Mouse (Mus musculus): Measurements from ENCODE around the gene Ptprh. TPM values are rescaled to one million over a fixed set of nuclear protein-coding genes. Genes with fewer than 3 reads are reported as not detected.

The Ptprh gene
- total and polyA plus RNA-seq, 3 experiments = not detected

GRCm38 (mm10) chr7:4641956-4642355, 38.1 kb upstream of the Ptprh start:
- Histone ChIP-seq H3K4me2 (ENCODE audit: insufficient read depth, low read depth, poor library complexity, severe bottlenecking) (no peak overlapping the region), H3K4me1 (ENCODE audit: control insufficient read depth in 1 of 2, insufficient read depth in 2 of 2) (peaks cover 0 to 5% of the 10 kb centered on the region in 2 experiments; a peak in 2 of 4 replicates), H3K9ac (ENCODE audit: insufficient read depth, low read depth) (no peak overlapping the region), H3K36me3 (replicated peaks in 1 of 2; ENCODE audit: control insufficient read depth in 1 of 2, insufficient read depth in 1 of 2, low read length in 1 of 2) (peaks cover 83 to 90% of the 10 kb centered on the region in 2 experiments), H3K4me3 (replicated peaks in 1 of 3; ENCODE audit: low read depth in 2 of 3, low read length in 2 of 3, poor library complexity in 1 of 3) (no peak overlapping the region), H3K9me3 (replicated peaks; ENCODE audit: low read length) (no peaks in the 10 kb centered on the region), H3K27me3 (replicated peaks) (no peaks in the 10 kb centered on the region), H3K79me2 (replicated peaks; ENCODE audit: control insufficient read depth, extremely low read depth, insufficient read depth, poor library complexity, severe bottlenecking) (peaks cover 13% of the 10 kb centered on the region; the same call in 1 of the 2 replicates), H3K27ac (ENCODE audit: insufficient read depth, low read depth) (no peak overlapping the region)
- DNase-seq (ENCODE audit: extremely low read depth) = no peak
- dilution Hi-C loops (cut with MboI; ENCODE audit: extremely low pct_ligation_motif_present, extremely low pct_unique_long_range_greater_than_20kb, low sequenced_read_pairs) = no loop called here
- TF ChIP-seq GABPA (IDR thresholded peaks at IDR 0.05; ENCODE audit: insufficient replicate concordance, low read depth, low read length) (no peak), MAZ (IDR thresholded peaks at IDR 0.05; ENCODE audit: low read depth, low read length) (no peak), CHD2 (IDR thresholded peaks at IDR 0.05; ENCODE audit: low read length) (no peak), ZC3H11A (IDR thresholded peaks at IDR 0.05; ENCODE audit: low read depth, low read length) (no peak), ZKSCAN1 (IDR thresholded peaks at IDR 0.05; ENCODE audit: borderline replicate concordance, low read depth, low read length) (no peak), RCOR1 (conservative IDR thresholded peaks at IDR 0.05; ENCODE audit: low read depth, low read length) (no peak)
- in situ Hi-C loops (cut with MboI; ENCODE audit: low pct_ligation_motif_present, low pct_unique_long_range_greater_than_20kb, low sequenced_read_pairs) = no loop called here

GRCm38 (mm10) chr7:4641155-4641554, 37.3 kb upstream of the Ptprh start:
- H3K9ac ChIP-seq (ENCODE audit: insufficient read depth, low read depth) = no peak overlapping the region
- H3K79me2 ChIP-seq (replicated peaks; ENCODE audit: control insufficient read depth, extremely low read depth, insufficient read depth, poor library complexity, severe bottlenecking) = 0 out of 2 replicates have a peak, but pooled peaks cover 11% of the 10 kb centered on the region
- dilution Hi-C loops (cut with MboI; ENCODE audit: extremely low pct_ligation_motif_present, extremely low pct_unique_long_range_greater_than_20kb, low sequenced_read_pairs) = no loop called here
- H3K4me1 ChIP-seq (ENCODE audit: control insufficient read depth in 1 of 2, insufficient read depth in 2 of 2) = no peaks in the 10 kb centered on the region
- no peak overlapping the region for H3K4me2 ChIP-seq (ENCODE audit: insufficient read depth, low read depth, poor library complexity, severe bottlenecking)
- H3K27me3 ChIP-seq (replicated peaks) = no peaks in the 10 kb centered on the region
- no peak for DNase-seq (ENCODE audit: extremely low read depth)
- TF ChIP-seq BHLHE40 (IDR thresholded peaks at IDR 0.05; ENCODE audit: low read depth, low read length) (no peak), RAD21 (IDR thresholded peaks at IDR 0.05; ENCODE audit: low read depth, low read length) (peak; percentile 7), CTCF (conservative IDR thresholded peaks at IDR 0.05 in 1 of 2, IDR thresholded peaks at IDR 0.05 in 1 of 2; ENCODE audit: low read depth in 2 of 2, low read length in 2 of 2) (peak in 1 of 2 experiments; percentile 39; a peak in 2 of 4 replicates), TCF12 (IDR thresholded peaks at IDR 0.05; ENCODE audit: low read depth, low read length) (no peak), SMC3 (IDR thresholded peaks at IDR 0.05; ENCODE audit: low read depth, low read length) (peak; percentile 20; the same call in 1 of the 2 replicates), TBP (conservative IDR thresholded peaks at IDR 0.05; ENCODE audit: low read depth, low read length) (no peak), ELF1 (IDR thresholded peaks at IDR 0.05; ENCODE audit: low read depth, low read length) (no peak), ZMIZ1 (IDR thresholded peaks at IDR 0.05; ENCODE audit: low read depth, low read length) (no peak), MAX (IDR thresholded peaks at IDR 0.05; ENCODE audit: low read length) (no peak)
- peaks cover 81 to 88% of the 10 kb centered on the region in 2 experiments for H3K36me3 ChIP-seq (replicated peaks in 1 of 2; ENCODE audit: control insufficient read depth in 1 of 2, insufficient read depth in 1 of 2, low read length in 1 of 2)
- in situ Hi-C loops (cut with MboI; ENCODE audit: low pct_ligation_motif_present, low pct_unique_long_range_greater_than_20kb, low sequenced_read_pairs) = no loop called here
- no peak overlapping the region for H3K4me3 ChIP-seq (replicated peaks in 1 of 3; ENCODE audit: low read depth in 2 of 3, low read length in 2 of 3, poor library complexity in 1 of 3)
- H3K9me3 ChIP-seq (replicated peaks; ENCODE audit: low read length) = no peaks in the 10 kb centered on the region
- H3K27ac ChIP-seq (ENCODE audit: insufficient read depth, low read depth) = no peak overlapping the region
